Mouse (Mus musculus): ENCODE measurements around the gene Foxn1. TPM values are rescaled to one million over a fixed set of nuclear protein-coding genes. Genes with fewer than 3 reads are reported as not detected.

Gene Foxn1
- polyA plus RNA-seq, 1 experiment from 2014 or later: not detected

- Histone ChIP-seq H3K9ac (ENCODE audit: low read depth, low read length) (no peak overlapping the region), H3K36me3 (ENCODE audit: control insufficient read depth, insufficient read depth, low read length) (no peaks in the 10 kb centered on the region), H3K4me2 (replicated peaks; ENCODE audit: low read depth, low read length) (no peak overlapping the region), H3K27ac (ENCODE audit: low read depth, low read length) (no peak overlapping the region), H3K4me1 (ENCODE audit: control insufficient read depth, insufficient read depth, low read length) (peaks cover 9% of the 10 kb centered on the region; the same call in 1 of the 2 replicates), H3K9me3 (ENCODE audit: control insufficient read depth, low read length) (no peaks in the 10 kb centered on the region), H3K27me3 (ENCODE audit: control insufficient read depth, insufficient read depth, low read length) (no peaks in the 10 kb centered on the region), H3K4me3 (ENCODE audit: low read length) (no peak overlapping the region)
- ATAC-seq (ENCODE audit: low FRiP score, low TSS enrichment): no peak
- 78% methylated on average over 10 of the region's 10 CpGs for WGBS
Observed at GRCm38 (mm10) chr11:78385776-78386175, 582 bp downstream of the Foxn1 start.

DNA sequence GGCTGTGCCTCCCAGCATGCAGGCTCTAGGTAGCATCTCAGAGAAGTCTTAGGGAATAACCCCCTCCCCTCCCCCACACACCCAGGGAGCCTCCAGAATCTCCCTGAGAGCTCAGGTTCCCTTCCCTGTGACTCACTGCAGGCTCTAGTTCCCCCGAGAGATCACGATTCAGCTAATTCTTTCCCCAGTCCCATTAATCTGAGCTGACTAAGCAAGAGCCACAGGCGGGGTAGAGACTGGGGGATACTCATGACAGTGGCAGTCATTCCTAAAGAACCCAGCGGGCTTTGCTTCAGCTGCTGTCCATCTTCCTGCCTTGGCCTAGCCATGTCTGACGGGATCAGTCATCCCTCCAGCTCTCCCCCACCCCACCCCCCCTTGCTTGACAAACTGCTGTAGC lies 3.7 kb downstream of the Foxn1 start:
- 15% methylated on average over 5 of the region's 5 CpGs for WGBS
- Histone ChIP-seq H3K27ac (ENCODE audit: low read depth, low read length) (no peak overlapping the region), H3K4me2 (replicated peaks; ENCODE audit: low read depth, low read length) (no peak overlapping the region), H3K4me3 (ENCODE audit: low read length) (no peak overlapping the region), H3K9me3 (ENCODE audit: control insufficient read depth, low read length) (no peaks in the 10 kb centered on the region), H3K9ac (ENCODE audit: low read depth, low read length) (no peak overlapping the region), H3K36me3 (ENCODE audit: control insufficient read depth, insufficient read depth, low read length) (no peaks in the 10 kb centered on the region), H3K27me3 (ENCODE audit: control insufficient read depth, insufficient read depth, low read length) (no peaks in the 10 kb centered on the region), H3K4me1 (ENCODE audit: control insufficient read depth, insufficient read depth, low read length) (peaks cover 9% of the 10 kb centered on the region; the same call in 1 of the 2 replicates)
- peak; percentile 11; the same call in 1 of the 2 replicates for ATAC-seq (ENCODE audit: low FRiP score, low TSS enrichment)

DNA sequence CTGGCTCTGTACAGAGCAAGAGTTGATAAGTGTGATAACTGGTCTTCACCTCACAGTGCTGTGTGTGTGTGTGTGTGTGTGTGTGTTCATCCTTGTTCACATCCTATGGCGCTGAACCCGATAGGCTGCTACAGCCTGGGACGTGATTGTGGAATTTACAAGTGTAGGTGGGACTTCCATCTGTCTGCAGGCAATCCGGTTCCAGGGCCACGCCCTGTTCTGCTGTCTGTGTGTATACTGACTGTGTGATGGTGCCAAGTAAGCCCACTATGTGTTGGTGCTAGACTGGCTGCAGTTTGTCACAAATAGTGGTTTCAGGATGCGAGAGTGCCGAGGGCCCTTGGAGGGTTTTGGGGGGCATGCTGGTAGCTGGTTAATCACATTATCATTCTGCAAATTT lies 4.1 kb downstream of the Foxn1 start:
- Histone ChIP-seq H3K27ac (ENCODE audit: low read depth, low read length) (no peak overlapping the region), H3K4me3 (ENCODE audit: low read length) (no peak overlapping the region), H3K4me2 (replicated peaks; ENCODE audit: low read depth, low read length) (no peak overlapping the region), H3K9ac (ENCODE audit: low read depth, low read length) (no peak overlapping the region), H3K27me3 (ENCODE audit: control insufficient read depth, insufficient read depth, low read length) (no peaks in the 10 kb centered on the region), H3K36me3 (ENCODE audit: control insufficient read depth, insufficient read depth, low read length) (no peaks in the 10 kb centered on the region), H3K9me3 (ENCODE audit: control insufficient read depth, low read length) (no peaks in the 10 kb centered on the region), H3K4me1 (ENCODE audit: control insufficient read depth, insufficient read depth, low read length) (peaks cover 11% of the 10 kb centered on the region; the same call in 1 of the 2 replicates)
- 76% methylated on average over 7 of the region's 7 CpGs for WGBS
- 0 out of 2 replicates have a peak, but pooled peaks have one; percentile 13 for ATAC-seq (ENCODE audit: low FRiP score, low TSS enrichment)

GRCm38 (mm10) chr11:78380996-78381395 lies 5.4 kb downstream of the Foxn1 start:
- H3K4me2 ChIP-seq (replicated peaks; ENCODE audit: low read depth, low read length): no peak overlapping the region
- H3K4me1 ChIP-seq (ENCODE audit: control insufficient read depth, insufficient read depth, low read length): peaks cover 18% of the 10 kb centered on the region
- H3K27ac ChIP-seq (ENCODE audit: low read depth, low read length): no peak overlapping the region
- ATAC-seq (ENCODE audit: low FRiP score, low TSS enrichment): no peak
- no peaks in the 10 kb centered on the region for H3K9me3 ChIP-seq (ENCODE audit: control insufficient read depth, low read length)
- H3K36me3 ChIP-seq (ENCODE audit: control insufficient read depth, insufficient read depth, low read length): no peaks in the 10 kb centered on the region
- H3K4me3 ChIP-seq (ENCODE audit: low read length): no peak overlapping the region
- no peaks in the 10 kb centered on the region for H3K27me3 ChIP-seq (ENCODE audit: control insufficient read depth, insufficient read depth, low read length)
- no peak overlapping the region for H3K9ac ChIP-seq (ENCODE audit: low read depth, low read length)
- 70% methylated on average over 3 of the region's 3 CpGs for WGBS

DNA sequence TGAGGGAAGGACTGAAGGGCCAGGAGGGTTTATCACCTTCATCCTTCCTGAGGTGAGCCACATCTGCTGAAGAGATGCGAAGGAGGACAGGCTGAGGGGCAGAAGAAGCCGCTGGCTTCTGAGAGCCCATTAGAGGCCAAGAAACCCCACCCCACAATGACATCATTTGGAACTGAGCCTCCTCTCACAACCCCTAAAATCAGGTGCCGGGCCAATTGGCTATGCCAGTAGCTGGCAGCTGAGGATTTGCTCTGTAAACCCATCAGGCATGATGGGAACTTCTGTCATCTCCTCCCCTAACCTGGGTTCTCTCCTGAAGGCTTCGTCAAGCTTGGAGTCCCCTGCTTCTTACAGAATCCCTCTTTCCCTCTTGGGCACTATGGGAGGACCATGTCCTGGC lies 6.0 kb downstream of the Foxn1 start:
- H3K4me1 ChIP-seq (ENCODE audit: control insufficient read depth, insufficient read depth, low read length): peaks cover 18% of the 10 kb centered on the region
- no peak overlapping the region for H3K9ac ChIP-seq (ENCODE audit: low read depth, low read length)
- H3K36me3 ChIP-seq (ENCODE audit: control insufficient read depth, insufficient read depth, low read length): no peaks in the 10 kb centered on the region
- H3K4me2 ChIP-seq (replicated peaks; ENCODE audit: low read depth, low read length): no peak overlapping the region
- H3K9me3 ChIP-seq (ENCODE audit: control insufficient read depth, low read length): no peaks in the 10 kb centered on the region
- 65% methylated on average over 4 of the region's 4 CpGs for WGBS
- H3K27ac ChIP-seq (ENCODE audit: low read depth, low read length): no peak overlapping the region
- H3K27me3 ChIP-seq (ENCODE audit: control insufficient read depth, insufficient read depth, low read length): no peaks in the 10 kb centered on the region
- H3K4me3 ChIP-seq (ENCODE audit: low read length): no peak overlapping the region
- no peak for ATAC-seq (ENCODE audit: low FRiP score, low TSS enrichment)

- Histone ChIP-seq H3K27me3 (ENCODE audit: control insufficient read depth, insufficient read depth, low read length) (no peaks in the 10 kb centered on the region), H3K4me2 (replicated peaks; ENCODE audit: low read depth, low read length) (no peak overlapping the region), H3K36me3 (ENCODE audit: control insufficient read depth, insufficient read depth, low read length) (no peaks in the 10 kb centered on the region), H3K27ac (ENCODE audit: low read depth, low read length) (no peak overlapping the region), H3K9ac (ENCODE audit: low read depth, low read length) (no peak overlapping the region), H3K9me3 (ENCODE audit: control insufficient read depth, low read length) (no peaks in the 10 kb centered on the region), H3K4me3 (ENCODE audit: low read length) (no peak overlapping the region), H3K4me1 (ENCODE audit: control insufficient read depth, insufficient read depth, low read length) (peaks cover 23% of the 10 kb centered on the region)
- ATAC-seq (ENCODE audit: low FRiP score, low TSS enrichment): peak; percentile 56; the same call in 1 of the 2 replicates
- WGBS: 16% methylated on average over 9 of the region's 12 CpGs
Observed at GRCm38 (mm10) chr11:78377549-78378159, 8.7 kb downstream of the Foxn1 start.

- Histone ChIP-seq H3K27ac (ENCODE audit: low read depth, low read length) (peak overlapping the region; percentile 73), H3K27me3 (ENCODE audit: control insufficient read depth, insufficient read depth, low read length) (no peaks in the 10 kb centered on the region), H3K4me1 (ENCODE audit: control insufficient read depth, insufficient read depth, low read length) (peaks cover 24% of the 10 kb centered on the region), H3K4me3 (ENCODE audit: low read length) (no peak overlapping the region), H3K9me3 (ENCODE audit: control insufficient read depth, low read length) (no peaks in the 10 kb centered on the region), H3K4me2 (replicated peaks; ENCODE audit: low read depth, low read length) (no peak overlapping the region), H3K9ac (ENCODE audit: low read depth, low read length) (no peak overlapping the region), H3K36me3 (ENCODE audit: control insufficient read depth, insufficient read depth, low read length) (no peaks in the 10 kb centered on the region)
- 32% methylated on average over 8 of the region's 8 CpGs for WGBS
- ATAC-seq (ENCODE audit: low FRiP score, low TSS enrichment): peak; percentile 95
Observed at GRCm38 (mm10) chr11:78374147-78374546, 12.2 kb downstream of the Foxn1 start.

DNA sequence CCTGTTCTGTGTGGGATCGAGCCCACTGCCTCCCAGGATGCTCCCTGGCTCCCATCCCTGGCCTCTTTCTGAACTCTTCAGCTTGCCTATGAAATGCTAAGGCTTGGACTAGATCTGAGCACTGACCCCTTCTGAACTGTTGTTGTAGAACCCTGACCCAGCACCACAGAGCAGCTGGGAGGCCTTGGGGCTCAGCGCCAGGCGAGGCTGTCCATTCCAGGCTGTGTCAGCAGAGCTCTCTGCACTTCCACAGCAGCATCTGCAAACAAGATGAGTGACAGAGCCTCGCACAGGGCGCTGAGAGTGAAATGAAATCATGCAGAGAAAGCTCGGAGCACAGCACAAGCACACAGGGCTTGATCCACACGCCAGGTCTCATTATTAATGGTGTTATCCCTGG lies 13.7 kb downstream of the Foxn1 start:
- peak overlapping the region; percentile 21; the same call in 1 of the 2 replicates for H3K27ac ChIP-seq (ENCODE audit: low read depth, low read length)
- 0 out of 2 replicates have a peak overlapping the region, but pooled peaks have one; percentile 7 for H3K9ac ChIP-seq (ENCODE audit: low read depth, low read length)
- H3K4me3 ChIP-seq (ENCODE audit: low read length): no peak overlapping the region
- H3K4me1 ChIP-seq (ENCODE audit: control insufficient read depth, insufficient read depth, low read length): peaks cover 24% of the 10 kb centered on the region
- H3K9me3 ChIP-seq (ENCODE audit: control insufficient read depth, low read length): no peaks in the 10 kb centered on the region
- no peaks in the 10 kb centered on the region for H3K27me3 ChIP-seq (ENCODE audit: control insufficient read depth, insufficient read depth, low read length)
- H3K36me3 ChIP-seq (ENCODE audit: control insufficient read depth, insufficient read depth, low read length): no peaks in the 10 kb centered on the region
- no peak overlapping the region for H3K4me2 ChIP-seq (replicated peaks; ENCODE audit: low read depth, low read length)
- WGBS: 25% methylated on average over 7 of the region's 7 CpGs
- ATAC-seq (ENCODE audit: low FRiP score, low TSS enrichment): no peak

- Histone ChIP-seq H3K9me3 (ENCODE audit: control insufficient read depth, low read length) (no peaks in the 10 kb centered on the region), H3K36me3 (ENCODE audit: control insufficient read depth, insufficient read depth, low read length) (no peaks in the 10 kb centered on the region), H3K27me3 (ENCODE audit: control insufficient read depth, insufficient read depth, low read length) (no peaks in the 10 kb centered on the region), H3K4me1 (ENCODE audit: control insufficient read depth, insufficient read depth, low read length) (peaks cover 20% of the 10 kb centered on the region), H3K9ac (ENCODE audit: low read depth, low read length) (no peak overlapping the region), H3K27ac (ENCODE audit: low read depth, low read length) (no peak overlapping the region), H3K4me2 (replicated peaks; ENCODE audit: low read depth, low read length) (no peak overlapping the region), H3K4me3 (ENCODE audit: low read length) (no peak overlapping the region)
- WGBS: 39% methylated on average over 3 of the region's 3 CpGs
- no peak for ATAC-seq (ENCODE audit: low FRiP score, low TSS enrichment)
Observed at GRCm38 (mm10) chr11:78372166-78372565, 14.2 kb downstream of the Foxn1 start.

Measured in kidney, embryonic 14.5 days (tissue).